Mouse (Mus musculus): ENCODE data around the gene Zfp629. TPM values are rescaled to one million over a fixed set of nuclear protein-coding genes. Genes with fewer than 3 reads are reported as not detected.

The Zfp629 gene
- total and polyA plus RNA-seq, 3 experiments: 10.8 to 12.6 TPM; not detected in 1

- no peak for TF ChIP-seq CTCF (IDR thresholded peaks at IDR 0.05 in 2 of 3, conservative IDR thresholded peaks at IDR 0.05 in 1 of 3; ENCODE audit: control insufficient read depth in 1 of 3, insufficient read depth in 1 of 3, low read depth in 2 of 3, low read length in 3 of 3, poor library complexity in 1 of 3, severe bottlenecking in 1 of 3)
- TF ChIP-seq TBP (IDR thresholded peaks at IDR 0.05; ENCODE audit: low read depth, low read length): peak; percentile 95
- no peak for TF ChIP-seq MEF2A (IDR thresholded peaks at IDR 0.05; ENCODE audit: extremely low read depth, insufficient replicate concordance, low read depth, low read length, poor library complexity, severe bottlenecking)
- TF ChIP-seq MYB (IDR thresholded peaks at IDR 0.05; ENCODE audit: low read depth, low read length): no peak
- TF ChIP-seq MXI1 (IDR thresholded peaks at IDR 0.05; ENCODE audit: low read depth, low read length): peak; percentile 89
- TF ChIP-seq CHD2 (IDR thresholded peaks at IDR 0.05; ENCODE audit: low read length): peak; percentile 71
- TF ChIP-seq USF1 (IDR thresholded peaks at IDR 0.05; ENCODE audit: low read depth, low read length): 0 out of 2 replicates have a peak, but pooled peaks have one; percentile 11
- TF ChIP-seq TAL1 (IDR thresholded peaks at IDR 0.05; ENCODE audit: low read length): no peak
- no peak for TF ChIP-seq UBTF (IDR thresholded peaks at IDR 0.05; ENCODE audit: borderline replicate concordance, insufficient read depth, low read depth, low read length)
- no peak for TF ChIP-seq POLR2AphosphoS5 (IDR thresholded peaks at IDR 0.05; ENCODE audit: borderline replicate concordance, low read depth, low read length)
- TF ChIP-seq ZC3H11A (IDR thresholded peaks at IDR 0.05; ENCODE audit: low read depth, low read length): no peak
- TF ChIP-seq E2F4 (IDR thresholded peaks at IDR 0.05; ENCODE audit: borderline replicate concordance, low read depth, low read length): no peak
- TF ChIP-seq RAD21 (IDR thresholded peaks at IDR 0.05; ENCODE audit: low read depth, low read length): no peak
- peak; percentile 98 for TF ChIP-seq POLR2AphosphoS2 (IDR thresholded peaks at IDR 0.05; ENCODE audit: low read length)
- no peak for TF ChIP-seq GATA1 (IDR thresholded peaks at IDR 0.05; ENCODE audit: low read depth, low read length)
- TF ChIP-seq TCF12 (IDR thresholded peaks at IDR 0.05; ENCODE audit: low read depth, low read length): peak; percentile 38; the same call in 1 of the 2 replicates
- TF ChIP-seq GABPA (IDR thresholded peaks at IDR 0.05; ENCODE audit: low read depth, low read length): no peak
- TF ChIP-seq SMC3 (IDR thresholded peaks at IDR 0.05; ENCODE audit: low read depth, low read length): no peak
- TF ChIP-seq EP300 (IDR thresholded peaks at IDR 0.05; ENCODE audit: low read depth in 1 of 2, low read length in 2 of 2): no peak
- peak; percentile 62 to 97; a peak in 2 of 4 replicates for TF ChIP-seq POLR2A (IDR thresholded peaks at IDR 0.05; ENCODE audit: control insufficient read depth in 1 of 2, insufficient read depth in 1 of 2, low read depth in 1 of 2, low read length in 2 of 2, poor library complexity in 1 of 2)
Observed at GRCm38 (mm10) chr7:127572895-127573471, 42.6 kb downstream of the Zfp629 start, which contains the start of gene Phkg2 (continued).

DNA sequence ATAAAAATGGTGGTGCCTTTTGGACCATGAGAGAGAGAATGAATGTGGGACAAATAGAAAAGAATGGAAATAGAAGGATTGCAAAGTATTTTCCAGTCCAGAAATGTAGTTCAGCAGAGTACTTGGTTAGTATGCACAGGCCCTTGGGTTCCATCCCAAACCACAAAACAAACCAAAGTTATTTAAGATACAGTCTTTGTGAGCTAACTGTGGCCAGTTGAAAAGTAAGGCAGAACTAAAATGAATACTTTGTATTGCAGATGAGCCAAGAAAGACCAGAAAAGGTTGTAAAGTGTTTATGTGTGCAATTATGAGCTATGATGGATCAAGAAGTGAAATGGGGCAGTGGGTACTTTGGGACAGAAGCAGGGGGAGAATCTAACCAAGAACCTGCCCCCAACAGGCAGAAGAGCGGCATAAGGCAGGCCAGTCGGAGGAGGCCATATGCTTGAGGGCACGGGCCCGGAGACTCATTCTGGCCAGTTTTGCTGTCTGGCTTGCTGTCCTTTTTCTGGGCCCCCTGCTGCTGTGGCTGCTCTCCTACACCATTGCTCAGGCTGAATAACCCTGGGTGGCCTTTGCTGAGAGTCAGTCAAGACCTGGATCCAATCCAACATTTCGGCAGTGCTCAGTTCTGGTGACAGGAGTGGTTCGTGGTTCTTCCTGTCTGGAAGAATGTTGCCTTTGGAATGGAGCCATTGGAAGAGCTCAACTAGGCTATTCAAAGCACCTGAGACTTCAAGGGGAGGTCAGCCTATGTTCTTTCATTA, 51.0 kb downstream of the Zfp629 start:
- Histone ChIP-seq H3K9me3 (replicated peaks; ENCODE audit: insufficient read depth, low read length) (no peaks in the 10 kb centered on the region), H3K27me3 (ENCODE audit: control insufficient read depth in 1 of 2, insufficient read depth in 2 of 2, low read length in 2 of 2) (no peaks in the 10 kb centered on the region), H3K36me3 (ENCODE audit: control insufficient read depth in 1 of 2, insufficient read depth in 2 of 2, low read length in 2 of 2) (peaks cover 0 to 2% of the 10 kb centered on the region in 2 experiments; a peak in 1 of 4 replicates), H3K79me2 (ENCODE audit: control insufficient read depth, insufficient read depth, low read length, poor library complexity) (no peaks in the 10 kb centered on the region), H3K27ac (ENCODE audit: control insufficient read depth, low read depth, low read length) (no peak overlapping the region), H3K4me3 (ENCODE audit: control insufficient read depth in 1 of 2, insufficient read depth in 1 of 2, low read depth in 2 of 2, low read length in 2 of 2) (no peak overlapping the region), H3K4me1 (ENCODE audit: control insufficient read depth in 1 of 2, insufficient read depth in 2 of 2, low read length in 2 of 2) (no peaks in the 10 kb centered on the region; a peak in 1 of 4 replicates), H3K9ac (ENCODE audit: control insufficient read depth, low read depth, low read length, poor library complexity, severe bottlenecking) (no peak overlapping the region)
- DNase-seq (ENCODE audit: low read depth, low spot score): no peak
- no peak for TF ChIP-seq MAX (IDR thresholded peaks at IDR 0.05; ENCODE audit: low read length)
